Mouse (Mus musculus): Measurements from ENCODE around the gene Gm9903. TPM values are rescaled to one million over a fixed set of nuclear protein-coding genes. Genes with fewer than 3 reads are reported as not detected.

Gene Gm9903
- polyA plus RNA-seq, 1 experiment from 2014 or later = 0.48 TPM

GRCm38 (mm10) chr5:33630615-33631014, 890 bp downstream of the Gm9903 start:
- no peak for DNase-seq (ENCODE audit: low spot score)
- no peak overlapping the region for H3K27ac ChIP-seq (ENCODE audit: low read depth, low read length)
- H3K4me3 ChIP-seq (ENCODE audit: low read depth, low read length) = no peak overlapping the region
- H3K9ac ChIP-seq (ENCODE audit: low read length) = no peak overlapping the region
- peak overlapping the region; percentile 90 for H3K4me2 ChIP-seq (ENCODE audit: low read depth, low read length, severe bottlenecking)
- H3K27me3 ChIP-seq (ENCODE audit: control insufficient read depth, insufficient read depth, low read length) = no peaks in the 10 kb centered on the region
- 82% methylated on average over 4 of the region's 4 CpGs for WGBS
- no peak for ATAC-seq (replicated peaks; ENCODE audit: low FRiP score)
- H3K9me3 ChIP-seq (ENCODE audit: control insufficient read depth, low read length) = no peaks in the 10 kb centered on the region
- H3K4me1 ChIP-seq (replicated peaks; ENCODE audit: control insufficient read depth, insufficient read depth, low read length) = no peaks in the 10 kb centered on the region; the same call in 1 of the 2 replicates
- H3K36me3 ChIP-seq (ENCODE audit: control insufficient read depth, insufficient read depth, low read length) = no peaks in the 10 kb centered on the region

- H3K36me3 ChIP-seq (ENCODE audit: control insufficient read depth, insufficient read depth, low read length) = no peaks in the 10 kb centered on the region
- H3K4me3 ChIP-seq (ENCODE audit: low read depth, low read length) = no peak overlapping the region
- 69% methylated on average over 1 of the region's 1 CpGs for WGBS
- ATAC-seq (replicated peaks; ENCODE audit: low FRiP score) = no peak
- H3K9ac ChIP-seq (ENCODE audit: low read length) = no peak overlapping the region
- no peak for DNase-seq (ENCODE audit: low spot score)
- H3K9me3 ChIP-seq (ENCODE audit: control insufficient read depth, low read length) = no peaks in the 10 kb centered on the region
- H3K27me3 ChIP-seq (ENCODE audit: control insufficient read depth, insufficient read depth, low read length) = no peaks in the 10 kb centered on the region
- no peak overlapping the region for H3K4me2 ChIP-seq (ENCODE audit: low read depth, low read length, severe bottlenecking)
- no peaks in the 10 kb centered on the region; the same call in 1 of the 2 replicates for H3K4me1 ChIP-seq (replicated peaks; ENCODE audit: control insufficient read depth, insufficient read depth, low read length)
- no peak overlapping the region for H3K27ac ChIP-seq (ENCODE audit: low read depth, low read length)
These were observed 2.8 kb downstream of the Gm9903 start for GRCm38 (mm10) chr5:33632526-33632925.

DNA sequence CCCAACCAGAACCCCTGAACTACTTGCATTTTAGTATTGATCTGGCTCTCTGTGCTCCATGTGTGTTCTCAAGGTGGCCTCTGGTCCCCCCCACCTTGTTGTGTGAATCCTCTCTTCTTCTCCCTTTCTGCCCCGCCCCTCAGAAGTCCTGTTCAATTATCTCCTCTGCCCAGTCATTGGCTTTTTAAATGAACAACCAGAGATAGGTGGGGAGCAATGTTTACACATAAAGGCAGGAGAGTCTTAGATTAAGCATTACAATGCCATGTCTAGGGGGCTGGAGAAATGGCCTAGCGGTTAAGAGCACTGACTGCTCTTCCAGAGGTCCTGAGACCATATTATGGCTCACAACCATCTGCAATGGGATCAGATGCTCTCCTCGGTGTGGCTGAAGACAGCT, 5.6 kb downstream of the Gm9903 start:
- no peak overlapping the region for H3K4me3 ChIP-seq (ENCODE audit: low read depth, low read length)
- no peaks in the 10 kb centered on the region for H3K9me3 ChIP-seq (ENCODE audit: control insufficient read depth, low read length)
- H3K27ac ChIP-seq (ENCODE audit: low read depth, low read length) = no peak overlapping the region
- H3K4me1 ChIP-seq (replicated peaks; ENCODE audit: control insufficient read depth, insufficient read depth, low read length) = no peaks in the 10 kb centered on the region
- H3K4me2 ChIP-seq (ENCODE audit: low read depth, low read length, severe bottlenecking) = no peak overlapping the region
- peaks cover 3% of the 10 kb centered on the region; the same call in 1 of the 2 replicates for H3K36me3 ChIP-seq (ENCODE audit: control insufficient read depth, insufficient read depth, low read length)
- no peaks in the 10 kb centered on the region for H3K27me3 ChIP-seq (ENCODE audit: control insufficient read depth, insufficient read depth, low read length)
- no peak overlapping the region for H3K9ac ChIP-seq (ENCODE audit: low read length)
- WGBS = 87% methylated on average over 3 of the region's 3 CpGs
- DNase-seq (ENCODE audit: low spot score) (no peak), ATAC-seq (replicated peaks; ENCODE audit: low FRiP score) (no peak)

DNA sequence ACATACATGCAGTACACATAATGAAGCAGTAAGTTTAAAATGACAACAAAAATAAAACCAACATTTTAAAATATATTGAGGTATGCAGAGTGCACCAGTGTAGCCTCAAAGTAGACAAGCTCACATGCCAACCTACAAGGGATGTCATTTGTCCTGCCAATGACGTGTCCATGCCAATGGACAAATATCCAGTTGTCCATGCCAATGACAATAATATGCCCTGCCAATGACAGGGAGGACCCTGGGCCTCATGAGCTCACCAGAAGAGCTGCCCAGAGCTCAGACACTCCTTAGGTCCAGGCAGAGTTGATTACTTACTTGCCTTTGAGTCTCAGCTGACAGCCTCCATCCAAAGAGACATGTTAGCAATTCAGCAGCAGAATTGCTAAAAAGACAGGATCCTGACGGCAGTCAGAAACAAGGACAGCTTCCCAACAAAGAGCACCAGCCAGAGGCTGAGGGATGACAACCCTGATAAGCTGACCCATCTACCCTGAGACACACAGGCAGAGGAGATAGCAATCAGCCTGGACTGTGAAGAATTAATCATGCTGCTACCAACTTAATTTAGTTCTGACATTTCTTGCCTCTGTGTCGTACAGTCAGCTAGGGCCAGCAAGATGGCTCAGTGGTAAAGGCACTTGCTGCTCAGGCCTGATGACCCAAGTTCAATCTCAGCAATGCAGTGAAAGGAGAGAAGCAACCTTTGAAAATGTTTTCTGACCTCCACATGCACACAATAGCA, 8.1 kb downstream of the Gm9903 start:
- H3K4me2 ChIP-seq (ENCODE audit: low read depth, low read length, severe bottlenecking) = no peak overlapping the region
- no peak overlapping the region for H3K4me3 ChIP-seq (ENCODE audit: low read depth, low read length)
- H3K9me3 ChIP-seq (ENCODE audit: control insufficient read depth, low read length) = no peaks in the 10 kb centered on the region
- no peak overlapping the region for H3K27ac ChIP-seq (ENCODE audit: low read depth, low read length)
- peaks cover 7% of the 10 kb centered on the region; the same call in 1 of the 2 replicates for H3K36me3 ChIP-seq (ENCODE audit: control insufficient read depth, insufficient read depth, low read length)
- H3K9ac ChIP-seq (ENCODE audit: low read length) = no peak overlapping the region
- no peaks in the 10 kb centered on the region for H3K27me3 ChIP-seq (ENCODE audit: control insufficient read depth, insufficient read depth, low read length)
- H3K4me1 ChIP-seq (replicated peaks; ENCODE audit: control insufficient read depth, insufficient read depth, low read length) = no peaks in the 10 kb centered on the region
- no peak for ATAC-seq (replicated peaks; ENCODE audit: low FRiP score)
- DNase-seq (ENCODE audit: low spot score) = no peak
- 82% methylated on average over 3 of the region's 3 CpGs for WGBS

DNA sequence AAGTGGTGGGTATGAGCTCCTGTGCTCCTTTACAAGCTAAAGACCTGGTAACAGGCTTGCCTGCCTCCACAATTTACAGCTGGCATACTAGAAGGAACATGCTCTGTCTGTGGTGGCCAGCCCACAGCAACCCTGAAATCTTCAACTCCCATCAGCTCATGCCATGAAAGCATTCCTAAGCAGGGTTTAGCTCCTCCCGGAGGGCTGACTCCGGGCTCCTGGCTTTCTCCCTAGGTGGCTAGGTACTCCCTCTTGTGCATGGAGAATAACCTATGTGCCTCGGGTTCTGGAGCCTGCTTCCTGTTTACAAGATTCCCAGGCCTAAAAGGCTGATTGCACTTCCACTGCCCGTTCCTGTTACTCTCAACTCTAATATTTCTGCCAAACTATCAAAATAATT, 9.1 kb downstream of the Gm9903 start:
- 80% methylated on average over 4 of the region's 4 CpGs for WGBS
- H3K9ac ChIP-seq (ENCODE audit: low read length) = no peak overlapping the region
- no peak overlapping the region for H3K27ac ChIP-seq (ENCODE audit: low read depth, low read length)
- no peak overlapping the region for H3K4me3 ChIP-seq (ENCODE audit: low read depth, low read length)
- H3K4me1 ChIP-seq (replicated peaks; ENCODE audit: control insufficient read depth, insufficient read depth, low read length) = no peaks in the 10 kb centered on the region
- DNase-seq (ENCODE audit: low spot score) (no peak), ATAC-seq (replicated peaks; ENCODE audit: low FRiP score) (no peak)
- no peak overlapping the region for H3K4me2 ChIP-seq (ENCODE audit: low read depth, low read length, severe bottlenecking)
- H3K9me3 ChIP-seq (ENCODE audit: control insufficient read depth, low read length) = no peaks in the 10 kb centered on the region
- H3K27me3 ChIP-seq (ENCODE audit: control insufficient read depth, insufficient read depth, low read length) = no peaks in the 10 kb centered on the region
- peaks cover 9% of the 10 kb centered on the region; the same call in 1 of the 2 replicates for H3K36me3 ChIP-seq (ENCODE audit: control insufficient read depth, insufficient read depth, low read length)

DNA sequence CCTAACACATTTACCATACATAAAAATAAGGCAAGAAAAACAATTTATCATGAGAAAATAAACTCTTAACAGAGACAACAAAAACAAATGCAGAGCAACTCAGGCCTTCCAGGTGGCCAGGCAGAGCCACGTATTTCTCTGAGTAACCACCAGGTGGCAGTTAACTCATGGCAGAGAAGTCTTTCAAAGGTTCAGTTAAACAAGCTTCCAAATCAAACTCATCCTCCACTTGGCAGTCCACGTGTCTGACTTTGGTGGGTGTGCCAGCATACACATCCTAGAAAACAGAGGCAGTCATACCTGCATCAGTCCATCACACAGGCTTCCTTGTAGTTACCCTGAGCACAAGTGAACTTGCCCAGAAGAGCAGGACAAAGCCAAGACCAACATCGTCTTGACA, 10.9 kb downstream of the Gm9903 start:
- Histone ChIP-seq H3K4me2 (ENCODE audit: low read depth, low read length, severe bottlenecking) (no peak overlapping the region), H3K9ac (ENCODE audit: low read length) (no peak overlapping the region), H3K36me3 (ENCODE audit: control insufficient read depth, insufficient read depth, low read length) (peaks cover 18% of the 10 kb centered on the region; the same call in 1 of the 2 replicates), H3K9me3 (ENCODE audit: control insufficient read depth, low read length) (no peaks in the 10 kb centered on the region), H3K4me1 (replicated peaks; ENCODE audit: control insufficient read depth, insufficient read depth, low read length) (no peaks in the 10 kb centered on the region), H3K27me3 (ENCODE audit: control insufficient read depth, insufficient read depth, low read length) (no peaks in the 10 kb centered on the region), H3K27ac (ENCODE audit: low read depth, low read length) (no peak overlapping the region), H3K4me3 (ENCODE audit: low read depth, low read length) (no peak overlapping the region)
- DNase-seq (ENCODE audit: low spot score) (peak; percentile 58), ATAC-seq (replicated peaks; ENCODE audit: low FRiP score) (no peak)
- 56% methylated on average over 3 of the region's 3 CpGs for WGBS

DNA sequence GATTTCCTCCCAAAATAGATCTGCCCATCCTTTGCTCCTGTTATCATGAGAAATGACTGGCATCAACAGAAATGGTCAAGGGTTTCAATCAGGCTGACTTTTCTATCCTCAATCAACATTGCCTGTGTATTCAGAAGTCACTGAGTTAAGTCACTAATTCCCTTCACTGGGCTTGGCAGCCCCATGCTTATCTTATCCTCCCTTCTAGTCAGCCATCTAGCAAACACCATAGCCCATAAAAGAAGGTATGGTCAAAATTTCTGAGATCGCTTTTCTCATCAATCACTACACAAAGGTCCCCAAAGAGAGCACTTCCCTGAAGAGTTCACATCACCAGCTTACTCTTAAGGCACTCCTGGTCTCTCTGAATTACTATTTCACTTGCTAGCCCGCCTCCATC, 21.3 kb downstream of the Gm9903 start:
- ATAC-seq (replicated peaks; ENCODE audit: low FRiP score) (no peak), DNase-seq (ENCODE audit: low spot score) (no peak)
- Histone ChIP-seq H3K27ac (ENCODE audit: low read depth, low read length) (no peak overlapping the region), H3K9ac (ENCODE audit: low read length) (peak overlapping the region; percentile 82), H3K4me1 (replicated peaks; ENCODE audit: control insufficient read depth, insufficient read depth, low read length) (peaks cover 18% of the 10 kb centered on the region), H3K4me3 (ENCODE audit: low read depth, low read length) (peak overlapping the region; percentile 70), H3K36me3 (ENCODE audit: control insufficient read depth, insufficient read depth, low read length) (peaks cover 10% of the 10 kb centered on the region; the same call in 1 of the 2 replicates), H3K9me3 (ENCODE audit: control insufficient read depth, low read length) (no peaks in the 10 kb centered on the region), H3K27me3 (ENCODE audit: control insufficient read depth, insufficient read depth, low read length) (no peaks in the 10 kb centered on the region), H3K4me2 (ENCODE audit: low read depth, low read length, severe bottlenecking) (peak overlapping the region; percentile 79)
- WGBS = 13% methylated on average over 2 of the region's 2 CpGs

DNA sequence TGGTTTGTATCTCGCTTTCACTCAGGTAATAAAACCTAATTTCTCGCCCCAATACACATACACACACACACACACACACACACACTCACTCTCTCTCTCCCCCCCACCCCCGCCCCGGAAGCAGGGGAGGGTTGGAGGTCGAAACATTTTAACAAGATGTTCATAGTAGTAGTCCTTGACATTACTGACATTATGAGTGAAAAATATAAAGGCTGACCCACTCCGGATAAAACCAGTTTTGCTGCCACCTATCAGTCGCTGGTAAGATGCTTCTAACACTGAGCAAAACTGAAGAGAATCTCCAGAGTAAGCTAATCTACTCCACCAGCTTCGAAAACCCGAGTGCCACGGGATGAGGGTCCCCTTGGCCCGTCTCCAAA, 21.8 kb downstream of the Gm9903 start:
- no peak for DNase-seq (ENCODE audit: low spot score)
- Histone ChIP-seq H3K9me3 (ENCODE audit: control insufficient read depth, low read length) (no peaks in the 10 kb centered on the region), H3K4me2 (ENCODE audit: low read depth, low read length, severe bottlenecking) (peak overlapping the region; percentile 79), H3K36me3 (ENCODE audit: control insufficient read depth, insufficient read depth, low read length) (peaks cover 7% of the 10 kb centered on the region; the same call in 1 of the 2 replicates), H3K4me3 (ENCODE audit: low read depth, low read length) (peak overlapping the region; percentile 70), H3K27me3 (ENCODE audit: control insufficient read depth, insufficient read depth, low read length) (no peaks in the 10 kb centered on the region), H3K27ac (ENCODE audit: low read depth, low read length) (peak overlapping the region; percentile 94), H3K4me1 (replicated peaks; ENCODE audit: control insufficient read depth, insufficient read depth, low read length) (peaks cover 19% of the 10 kb centered on the region), H3K9ac (ENCODE audit: low read length) (peak overlapping the region; percentile 82)
- no peak for ATAC-seq (replicated peaks; ENCODE audit: low FRiP score)
- 0% methylated on average over 11 of the region's 11 CpGs for WGBS

All from forebrain, embryonic 11.5 days (tissue).